ENCODE assay signal across 35 mouse cellular contexts in the genomic region with DNA sequence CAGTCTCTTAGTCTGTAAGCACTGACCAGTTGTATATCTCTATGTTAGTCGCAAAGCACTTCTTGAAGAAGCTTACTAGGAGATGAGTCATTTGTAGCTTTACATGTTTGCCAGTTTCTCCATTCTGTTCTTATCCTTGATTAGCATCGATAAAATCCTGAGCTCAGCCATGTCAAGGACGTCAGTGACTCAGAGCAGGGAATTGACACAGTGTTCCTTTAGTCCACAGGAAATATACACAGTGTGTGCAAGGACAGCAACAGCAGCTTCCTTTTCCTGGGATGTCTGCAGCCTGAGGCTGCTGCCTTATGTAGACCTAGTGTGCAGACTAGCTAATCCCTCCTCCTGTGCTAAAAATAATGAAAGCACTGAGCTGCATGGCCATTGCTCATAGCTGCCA. TPM values are rescaled to one million over a fixed set of nuclear protein-coding genes. Genes with fewer than 3 reads are reported as not detected.
A peak's percentile ranks its signal among the peaks of the same experiment; 100 is the strongest.
DNase-seq lines count a peak whose midpoint lies in the region; ATAC-seq lines count a peak whose summit lies in the region.
"Had no signal": no experiment of that assay in that cellular context is flagged by ENCODE, and none has a peak within 500 bp of the region (broad histone marks: within the 10 kb centered on the region; RNA-seq: fewer than 3 reads in every experiment).

No protein-coding gene starts in this region.

- H3K36me3 ChIP-seq in midbrain, embryonic 16.5 days (ENCODE audit: control insufficient read depth, insufficient read depth, low read length), result peaks cover 3% of the 10 kb centered on the region; the same call in 1 of the 2 replicates
- H3K36me3 ChIP-seq in kidney, embryonic 15.5 days, result peaks cover 72% of the 10 kb centered on the region

- WGBS in midbrain, embryonic 16.5 days, result 94% methylated on average over 3 of the region's 3 CpGs
- WGBS in kidney, embryonic 15.5 days, result 90% methylated on average over 3 of the region's 3 CpGs

- H3K9ac ChIP-seq in midbrain, embryonic 16.5 days (ENCODE audit: low read depth, low read length), result no peak overlapping the region
- no peak overlapping the region for H3K9ac ChIP-seq in kidney, embryonic 15.5 days
- H3K9ac ChIP-seq: embryonic facial prominence, embryonic 13.5 days; heart, embryonic 12.5 days had no signal

- no peaks in the 10 kb centered on the region for H3K4me1 ChIP-seq in midbrain, embryonic 16.5 days (ENCODE audit: control insufficient read depth, insufficient read depth, low read length)
- H3K4me1 ChIP-seq in kidney, embryonic 15.5 days, result no peaks in the 10 kb centered on the region
- H3K4me1 ChIP-seq: embryonic facial prominence, embryonic 13.5 days; heart, embryonic 12.5 days; midbrain, embryonic 10.5 days had no signal

- H3K4me2 ChIP-seq in midbrain, embryonic 16.5 days (ENCODE audit: low read length), result no peak overlapping the region
- H3K4me2 ChIP-seq in kidney, embryonic 15.5 days, result no peak overlapping the region
- H3K4me2 ChIP-seq: embryonic facial prominence, embryonic 13.5 days; heart, embryonic 12.5 days had no signal

- no peaks in the 10 kb centered on the region for H3K27me3 ChIP-seq in midbrain, embryonic 16.5 days (ENCODE audit: control insufficient read depth, insufficient read depth, low read depth, low read length)
- no peaks in the 10 kb centered on the region for H3K27me3 ChIP-seq in kidney, embryonic 15.5 days
- H3K27me3 ChIP-seq: embryonic facial prominence, embryonic 13.5 days; heart, embryonic 12.5 days had no signal

- DNase-seq in 3134 (ENCODE audit: extremely low read depth, insufficient read length, low spot score) (peak; percentile 30), 3T3-L1 (ENCODE audit: low read depth, low spot score) (peak; percentile 41)
- DNase-seq in adrenal gland, adult 8-10 months, result peak; percentile 61
- DNase-seq in brain, adult 2 months (ENCODE audit: low read depth, low spot score), result peak; percentile 6
- no peak for DNase-seq in gastrocnemius, adult 8-10 months (ENCODE audit: low spot score in 2 of 2)
- DNase-seq: cerebellum, adult 2 months; cerebellum, postnatal 36 days; embryo, embryonic 11 days; gastrocnemius, postnatal 10 days; heart, adult 18-20 months; heart, postnatal 10 days; kidney, postnatal 4 days; lung, adult 2 months; lung, postnatal 36 days; right cerebral cortex, adult 18-20 months; right cerebral cortex, postnatal 4 days; thymus, adult 18-20 months; thymus, postnatal 4 days had no signal

- no peak overlapping the region for H3K27ac ChIP-seq in midbrain, embryonic 16.5 days (ENCODE audit: low read length)
- no peak overlapping the region for H3K27ac ChIP-seq in kidney, embryonic 15.5 days
- H3K27ac ChIP-seq: embryonic facial prominence, embryonic 13.5 days; hindbrain, postnatal 0 days; midbrain, embryonic 10.5 days had no signal

- no peak for ATAC-seq in midbrain, embryonic 16.5 days
- no peak for ATAC-seq in kidney, embryonic 15.5 days (replicated peaks; ENCODE audit: low FRiP score)
- ATAC-seq: forebrain, embryonic 14.5 days; hindbrain, postnatal 0 days; intestine, embryonic 16.5 days had no signal

- no peak overlapping the region for H3K4me3 ChIP-seq in midbrain, embryonic 16.5 days (ENCODE audit: low read depth, low read length)
- H3K4me3 ChIP-seq in kidney, embryonic 15.5 days (replicated peaks), result no peak overlapping the region
- H3K4me3 ChIP-seq: embryonic facial prominence, embryonic 13.5 days; erythroblast, embryonic 14.5 days; heart, embryonic 12.5 days; midbrain, embryonic 10.5 days had no signal

- H3K9me3 ChIP-seq in midbrain, embryonic 16.5 days (replicated peaks; ENCODE audit: control insufficient read depth, low read length, poor library complexity, severe bottlenecking), result no peaks in the 10 kb centered on the region
- H3K9me3 ChIP-seq in kidney, embryonic 15.5 days (replicated peaks), result no peaks in the 10 kb centered on the region
- H3K9me3 ChIP-seq: embryonic facial prominence, embryonic 13.5 days; heart, embryonic 12.5 days; midbrain, embryonic 10.5 days had no signal

RNA-seq across cellular contexts. Expression of gene Cenpq, which starts 13.7 kb away (rescaled TPM):
- 1 to 10 TPM; 6.9 to 9.8 (median 8.1) TPM for total RNA-seq in adrenal gland, adult 8-10 months (2022)
- total RNA-seq in gastrocnemius, adult 8-10 months (2022), result 1 to 10 TPM; 2.1 to 4.3 (median 3.2) TPM
- 8.5 and 9.0 TPM in 2 replicates for polyA plus RNA-seq in midbrain, embryonic 16.5 days (2015; fragmentation: Nextera tagmentation; extraction: Ambion mirVana)
- polyA plus RNA-seq in kidney, embryonic 15.5 days (2015; fragmentation: Nextera tagmentation; extraction: Ambion mirVana), result 28.2 and 30.8 TPM in 2 replicates

RNA-seq across cellular contexts. Expression of gene Mut, which starts 14.0 kb away (rescaled TPM):
- 100 to 1,000 TPM; 114 to 181 (median 161) TPM for total RNA-seq in adrenal gland, adult 8-10 months (2022)
- 10 to 100 TPM; 69.5 to 85.6 (median 75.1) TPM for total RNA-seq in gastrocnemius, adult 8-10 months (2022)
- polyA plus RNA-seq in midbrain, embryonic 16.5 days (2015; fragmentation: Nextera tagmentation; extraction: Ambion mirVana), result 18.7 and 19.6 TPM in 2 replicates
- 48.2 and 52.4 TPM in 2 replicates for polyA plus RNA-seq in kidney, embryonic 15.5 days (2015; fragmentation: Nextera tagmentation; extraction: Ambion mirVana)

RNA-seq across cellular contexts. Expression of gene Glyatl3, which starts 34.4 kb away (rescaled TPM):
- total RNA-seq in adrenal gland, adult 8-10 months (2022), result not detected
- not detected for total RNA-seq in gastrocnemius, adult 8-10 months (2022)
- polyA plus RNA-seq in midbrain, embryonic 16.5 days (2015; fragmentation: Nextera tagmentation; extraction: Ambion mirVana), result not detected in 2 replicates
- not detected in 2 replicates for polyA plus RNA-seq in kidney, embryonic 15.5 days (2015; fragmentation: Nextera tagmentation; extraction: Ambion mirVana)
- total RNA-seq: ES-E14; gastrocnemius, postnatal 10 days; heart, adult 18-20 months; heart, postnatal 10 days; hindbrain, postnatal 0 days; left cerebral cortex, adult 18-20 months; left cerebral cortex, postnatal 36 days; midbrain, postnatal 0 days had no signal
- polyA plus RNA-seq: cerebellum, adult 2 months; erythroblast, embryonic 14.5 days; forebrain, embryonic 14.5 days; heart, embryonic 12.5 days; hindbrain, embryonic 11.5 days; hindbrain, postnatal 0 days; intestine, embryonic 16.5 days; kidney, embryonic 16.5 days; lung, adult 2 months; midbrain, embryonic 10.5 days; midbrain, postnatal 0 days; neural tube, embryonic 14.5 days; stomach, embryonic 16.5 days had no signal

Comparison
In these comparisons a context has a peak if more than half of its experiments do, and no peak if none do; other contexts are left out.
1. DNase-seq: peak in 3134 (single experiment), 3T3-L1 (single experiment), adrenal gland, adult 8-10 months (single experiment) and brain, adult 2 months (single experiment); none in gastrocnemius, adult 8-10 months (0 of 2).